Mouse (Mus musculus) left cerebral cortex, postnatal 25 days (tissue): Measurements from ENCODE around the gene Kifc1. TPM values are rescaled to one million over a fixed set of nuclear protein-coding genes. Genes with fewer than 3 reads are reported as not detected.

Experiments used
- DNase-seq, 2 experiments: peaks; one replicate each; pipeline ENCODE4 v3.0.0; 2022; ENCODE audit warnings: low spot score in 2 of 2, mixed read lengths in 1 of 2
- intact Hi-C: fragments of 180-260 bp; cut with DNase I; formaldehyde crosslinking; loops from one replicate; pipeline ENCODE4 v1.15.1; 2025
- total RNA-seq, 2 experiments: library from RNA; stranded (reverse); gene quantifications; 2 replicates each; pipeline ENCODE4 v1.2.3; 2021

Kifc1 gene
- total RNA-seq, result 1 to 10 TPM; 3.0 to 3.4 TPM

GRCm38 (mm10) chr17:33890533-33891059, at the start of gene Kifc1:
Gene Kifc1, minus strand, starts transcription at chr17:33890661.
- intact Hi-C loops, result no loop called here
- peak; percentile 99 to 100 for DNase-seq

- DNase-seq, result no peak
- intact Hi-C loops, result no loop called here
Measured at GRCm38 (mm10) chr17:33938783-33939182, 48.3 kb upstream of the Kifc1 start.

- intact Hi-C loops, result no loop called here
- no peak for DNase-seq
Measured at GRCm38 (mm10) chr17:33936993-33937392, 46.5 kb upstream of the Kifc1 start.

GRCm38 (mm10) chr17:33935422-33936055, 45.1 kb upstream of the Kifc1 start:
- DNase-seq, result no peak
- intact Hi-C loops, result no loop called here

- DNase-seq, result no peak
- intact Hi-C loops, result no loop called here
Measured at GRCm38 (mm10) chr17:33932970-33933369, 42.5 kb upstream of the Kifc1 start.

GRCm38 (mm10) chr17:33932448-33932847, 42.0 kb upstream of the Kifc1 start:
- intact Hi-C loops, result no loop called here
- no peak for DNase-seq

GRCm38 (mm10) chr17:33931947-33932346, 41.5 kb upstream of the Kifc1 start:
- DNase-seq, result no peak
- intact Hi-C loops, result no loop called here

GRCm38 (mm10) chr17:33931159-33931866, 40.9 kb upstream of the Kifc1 start:
- DNase-seq, result no peak
- intact Hi-C loops, result no loop called here

GRCm38 (mm10) chr17:33930280-33931158, 40.1 kb upstream of the Kifc1 start:
- peak; percentile 74 to 79 for DNase-seq
- intact Hi-C loops, result no loop called here

- intact Hi-C loops, result loop anchor here (1.0 kb wide), 1 partner anchor 22 kb away; the partner anchor contains the start of gene B3galt4
- DNase-seq, result peak; percentile 94
Measured at GRCm38 (mm10) chr17:33929371-33930279, 39.2 kb upstream of the Kifc1 start, which contains the start of gene Rgl2. Gene Rgl2, plus strand, starts transcription at chr17:33929543.

GRCm38 (mm10) chr17:33928251-33928947, 37.9 kb upstream of the Kifc1 start:
- intact Hi-C loops, result no loop called here
- no peak for DNase-seq

GRCm38 (mm10) chr17:33926207-33926932, 35.9 kb upstream of the Kifc1 start:
- intact Hi-C loops, result no loop called here
- no peak for DNase-seq

GRCm38 (mm10) chr17:33925406-33926116, 35.1 kb upstream of the Kifc1 start:
- intact Hi-C loops, result no loop called here
- no peak for DNase-seq

GRCm38 (mm10) chr17:33924577-33925283, 34.3 kb upstream of the Kifc1 start:
- intact Hi-C loops, result no loop called here
- DNase-seq, result no peak

- intact Hi-C loops, result no loop called here
Measured at GRCm38 (mm10) chr17:33921361-33921760, 30.9 kb upstream of the Kifc1 start.

GRCm38 (mm10) chr17:33920282-33921097, 30.0 kb upstream of the Kifc1 start:
- intact Hi-C loops, result no loop called here
- peak; percentile 84 to 85 for DNase-seq

More at GRCm38 (mm10) chr17:33921361-33921760, 30.9 kb upstream of the Kifc1 start:
- no peak for DNase-seq
